Mouse (Mus musculus) megakaryocyte-erythroid progenitor cell, adult 5 weeks (primary cell): ENCODE measurements around the gene Rprml. TPM values are rescaled to one million over a fixed set of nuclear protein-coding genes. Genes with fewer than 3 reads are reported as not detected.

ENCODE experiments used
- polyA plus RNA-seq: library from polyadenylated mRNA; stranded (reverse); fragments of >175 nt; gene quantifications from 2 replicates; pipeline ENCODE4 v1.2.3, GENCODE M21; 2012

The Rprml gene
- polyA plus RNA-seq = 0.14 TPM in 1 of 2 replicates, not detected in the other

GRCm38 (mm10) chr11:103649301-103649982 is at the start of gene Rprml:
Gene Rprml (plus strand): TSS chr11:103649570.

DNA sequence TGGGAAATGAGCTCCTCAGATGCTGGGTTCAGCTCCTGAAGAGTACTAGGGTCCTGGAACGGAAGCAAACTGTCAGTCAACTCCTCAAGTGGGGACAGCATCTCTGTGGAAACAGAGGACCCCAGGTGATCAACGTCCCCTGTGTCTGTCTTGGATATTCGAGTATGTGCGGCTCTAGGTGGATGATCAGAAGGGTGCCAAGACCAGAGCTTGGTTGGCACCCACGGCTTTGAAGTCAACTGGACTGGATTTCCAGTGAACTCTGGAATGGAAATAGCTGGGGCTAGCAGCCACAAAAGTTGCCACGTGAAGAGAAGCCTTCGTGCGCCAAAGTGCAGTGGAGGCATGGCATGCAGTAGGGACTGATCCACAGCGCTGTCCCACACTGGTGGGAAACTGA is 28.3 kb upstream of the Rprml start, which contains the start of gene Gm884:
TSS of gene Gm884 (minus strand) at position 101 of the 400 bp plus-strand sequence.

GRCm38 (mm10) chr11:103638790-103639189 is 10.6 kb upstream of the Rprml start, which contains the start of gene Lyzl6:
Gene Lyzl6 (minus strand): TSS chr11:103638890.

GRCm38 (mm10) chr11:103697565-103698176 is 48.3 kb downstream of the Rprml start, which contains the start of gene Gosr2:
Gene Gosr2 (minus strand): TSS chr11:103697898.

Other genes starting within 250 kb of the Rprml start
- gene Plekhm1, start 236.9 kb upstream of the Rprml start, polyA plus RNA-seq = 10.4 and 10.9 TPM in 2 replicates
- not detected in 2 replicates for gene Lrrc37a, start 145.0 kb upstream of the Rprml start, polyA plus RNA-seq
- 0.01 TPM in 1 of 2 replicates, not detected in the other for gene Gm884, start 28.4 kb upstream of the Rprml start, polyA plus RNA-seq
- not detected in 2 replicates for gene Lyzl6, start 10.7 kb upstream of the Rprml start, polyA plus RNA-seq
- gene Gosr2, start 48.3 kb downstream of the Rprml start, polyA plus RNA-seq = 11.0 and 12.3 TPM in 2 replicates
- gene Wnt9b, start 100.3 kb downstream of the Rprml start, polyA plus RNA-seq = 0.02 TPM in 1 of 2 replicates, not detected in the other
- 0.07 TPM in 1 of 2 replicates, not detected in the other for gene Wnt3, start 124.6 kb downstream of the Rprml start, polyA plus RNA-seq